ENCODE assay signal across 11 mouse cellular contexts in genomic region chr10:117639899-117640594, GRCm38 (mm10). TPM values are rescaled to one million over a fixed set of nuclear protein-coding genes. Genes with fewer than 3 reads are reported as not detected.
A peak's percentile ranks its signal among the peaks of the same experiment; 100 is the strongest.
DNase-seq lines count a peak whose midpoint lies in the region; ATAC-seq and TF ChIP-seq lines count a peak whose summit lies in the region.
"Had no signal": no experiment of that assay in that cellular context is flagged by ENCODE, and none has a peak within 500 bp of the region (broad histone marks: within the 10 kb centered on the region; RNA-seq: fewer than 3 reads in every experiment).

No protein-coding gene starts in this region.

- intact Hi-C loops in heart, adult 2 months (cut with DNase I), result no loop called here
- intact Hi-C loops in heart, postnatal 36 days (cut with DNase I), result no loop called here

- H3K4me1 ChIP-seq in heart, adult 2 months (ENCODE audit: control insufficient read depth, insufficient read depth, low read length), result peaks cover 2% of the 10 kb centered on the region; the same call in 1 of the 2 replicates
- H3K4me1 ChIP-seq in intestine, embryonic 14.5 days (replicated peaks; ENCODE audit: control insufficient read depth, insufficient read depth, low read length), result no peaks in the 10 kb centered on the region
- H3K4me1 ChIP-seq: neural tube, embryonic 12.5 days had no signal

- WGBS in heart, adult 2 months, result 41% methylated on average over 21 of the region's 21 CpGs
- WGBS in intestine, embryonic 14.5 days, result 44% methylated on average over 21 of the region's 21 CpGs

- TF ChIP-seq EP300 in heart, adult 2 months (IDR thresholded peaks at IDR 0.05; ENCODE audit: insufficient read depth, low read depth, low read length), result no peak

- no peak overlapping the region for H3K4me2 ChIP-seq in intestine, embryonic 14.5 days (ENCODE audit: low read length)
- H3K4me2 ChIP-seq: neural tube, embryonic 12.5 days had no signal

- DNase-seq in heart, adult 2 months, result no peak
- no peak for DNase-seq in heart, postnatal 36 days
- DNase-seq in intestine, embryonic 14.5 days (ENCODE audit: low spot score), result no peak
- peak; percentile 7 to 32 for DNase-seq in natural killer cell, adult 2 months (ENCODE audit: low spot score in 2 of 2)
- no peak for DNase-seq in neural tube, embryonic 10.5 days (ENCODE audit: extremely low spot score, low spot score)
- DNase-seq in cerebellum, postnatal 14 days, result no peak
- no peak for DNase-seq in urinary bladder, postnatal 4 days (ENCODE audit: low spot score in 2 of 2)
- DNase-seq: cerebellum, adult 11-12 months had no signal

- no peaks in the 10 kb centered on the region for H3K79me2 ChIP-seq in heart, adult 2 months (replicated peaks; ENCODE audit: control insufficient read depth, insufficient read depth, low read length)

- no peaks in the 10 kb centered on the region for H3K36me3 ChIP-seq in heart, adult 2 months (ENCODE audit: control insufficient read depth, insufficient read depth, low read length)
- no peaks in the 10 kb centered on the region for H3K36me3 ChIP-seq in intestine, embryonic 14.5 days (ENCODE audit: control insufficient read depth, insufficient read depth, low read length)
- H3K36me3 ChIP-seq: G1E; neural tube, embryonic 12.5 days had no signal

- H3K9ac ChIP-seq in heart, adult 2 months (ENCODE audit: low read depth, low read length), result no peak overlapping the region
- H3K9ac ChIP-seq in intestine, embryonic 14.5 days (ENCODE audit: low read length), result no peak overlapping the region
- H3K9ac ChIP-seq: neural tube, embryonic 12.5 days had no signal

- TF ChIP-seq CTCF in heart, adult 2 months (IDR thresholded peaks at IDR 0.05), result no peak

- no peaks in the 10 kb centered on the region for H3K9me3 ChIP-seq in intestine, embryonic 14.5 days (ENCODE audit: control insufficient read depth, low read length)
- H3K9me3 ChIP-seq: G1E; neural tube, embryonic 12.5 days had no signal

- peak overlapping the region; percentile 20 for H3K27ac ChIP-seq in heart, adult 2 months
- H3K27ac ChIP-seq in intestine, embryonic 14.5 days (ENCODE audit: low read depth), result no peak overlapping the region
- H3K27ac ChIP-seq: neural tube, embryonic 12.5 days had no signal

- ATAC-seq in CD4-positive, CD25-positive, alpha-beta regulatory T cell, adult 4 months, result peak; percentile 87
- ATAC-seq in intestine, embryonic 14.5 days (replicated peaks; ENCODE audit: low FRiP score, low TSS enrichment, low read depth), result peak; percentile 34; the same call in 1 of the 2 replicates

- TF ChIP-seq POLR2A in heart, adult 2 months (IDR thresholded peaks at IDR 0.05; ENCODE audit: insufficient read depth, low read depth, low read length), result no peak

- no peak overlapping the region for H3K4me3 ChIP-seq in heart, adult 2 months
- no peak overlapping the region for H3K4me3 ChIP-seq in intestine, embryonic 14.5 days (ENCODE audit: low read depth, low read length)
- H3K4me3 ChIP-seq: neural tube, embryonic 12.5 days had no signal

- no peaks in the 10 kb centered on the region for H3K27me3 ChIP-seq in heart, adult 2 months (ENCODE audit: control insufficient read depth, insufficient read depth, low read length)
- no peaks in the 10 kb centered on the region for H3K27me3 ChIP-seq in intestine, embryonic 14.5 days (replicated peaks; ENCODE audit: control insufficient read depth, insufficient read depth, low read length)
- H3K27me3 ChIP-seq: neural tube, embryonic 12.5 days had no signal

RNA-seq across cellular contexts. Expression of gene Cpm, which starts 10.7 kb away (rescaled TPM):
- total RNA-seq in heart, adult 2 months (2021), result 1 to 10 TPM; 2.8 to 4.0 TPM
- 3.5 and 6.6 TPM in 2 replicates for polyA plus RNA-seq in heart, adult 2 months (2012; rRNA removed)
- 1 to 10 TPM; 3.7 to 3.9 TPM for total RNA-seq in heart, postnatal 36 days (2021)
- polyA plus RNA-seq in CD4-positive, CD25-positive, alpha-beta regulatory T cell, adult 4 months (2017; shearing (Covaris generic)), result 10 to 100 TPM; 26.0 to 26.2 TPM
- polyA plus RNA-seq in intestine, embryonic 14.5 days (2014; fragmentation: Nextera tagmentation; extraction: Ambion mirVana), result 66.6 and 85.8 TPM in 2 replicates
- polyA plus RNA-seq: G1E had no signal

Comparison
In these comparisons a context has a peak if more than half of its experiments do, and no peak if none do; other contexts are left out.
1. DNase-seq: peak in natural killer cell, adult 2 months (2 of 2); none in heart, adult 2 months (0 of 2), heart, postnatal 36 days (0 of 2), intestine, embryonic 14.5 days (single experiment), neural tube, embryonic 10.5 days (single experiment), cerebellum, postnatal 14 days (0 of 2) and urinary bladder, postnatal 4 days (0 of 2).